Mouse (Mus musculus): ENCODE measurements around the gene Ndufc2.

DNA sequence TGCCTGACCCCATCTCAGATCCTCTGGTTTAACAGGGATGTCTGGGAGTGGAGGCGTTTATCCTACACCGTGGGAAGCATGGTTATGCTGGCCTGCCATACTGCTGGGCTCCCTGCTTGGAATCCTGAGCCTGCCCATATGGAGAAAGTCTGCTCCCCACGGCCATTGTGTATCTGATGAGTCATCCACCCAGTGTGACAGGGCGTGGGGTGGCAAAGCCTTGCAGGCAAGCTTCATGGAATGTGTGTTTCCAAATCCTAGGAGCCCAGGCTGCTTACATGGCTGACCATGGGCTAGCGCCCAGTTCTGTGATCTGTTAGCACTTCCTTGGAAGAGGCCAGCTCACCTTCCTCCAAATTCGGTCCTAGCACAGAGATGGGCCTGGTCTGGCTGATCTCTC lies 26.8 kb downstream of the Ndufc2 start:
- TF ChIP-seq CTCF (IDR thresholded peaks at IDR 0.05; ENCODE audit: control insufficient read depth, insufficient read depth, insufficient read length) (no peak), MYOD1 (IDR thresholded peaks at IDR 0.05; ENCODE audit: control insufficient read depth, insufficient read length, low read depth) (no peak)

Measured in C2C12 (cell line).